Comparison of ENCODE assay signal across 17 mouse cellular contexts in the genomic region with DNA sequence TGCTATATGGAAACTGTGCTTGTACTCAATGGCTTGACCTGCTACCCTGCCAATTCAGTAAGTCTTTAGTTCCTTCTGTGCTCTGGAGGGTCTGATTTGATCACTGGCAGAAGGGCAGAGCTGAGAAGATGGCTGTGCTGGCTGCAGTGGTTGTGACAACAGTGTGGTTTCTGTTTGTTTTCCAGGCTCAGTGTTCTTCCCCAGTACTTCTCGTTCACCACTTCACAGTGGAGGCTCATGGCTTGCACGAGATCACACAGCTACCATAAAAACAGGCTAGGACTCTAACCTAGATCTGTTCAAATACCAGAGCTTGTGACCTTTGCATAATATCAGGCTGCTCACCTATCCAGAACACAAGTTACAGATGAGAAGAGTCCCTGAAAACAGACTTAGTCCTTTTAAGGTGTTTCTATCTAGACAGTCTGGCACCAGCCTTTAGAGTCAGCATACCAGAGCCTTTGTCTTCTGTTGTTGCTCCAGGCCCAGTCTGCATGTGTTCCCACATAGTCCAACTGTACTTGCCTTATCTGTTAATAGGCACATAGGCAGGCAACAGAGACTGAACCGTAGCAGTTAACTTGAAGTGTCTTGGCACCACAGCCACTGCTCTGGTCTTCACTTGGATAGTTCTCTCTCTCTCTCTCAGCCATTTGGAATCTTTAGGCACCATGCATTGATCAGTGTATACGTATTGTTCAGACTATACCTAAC.
DNase-seq lines count a peak whose midpoint lies in the region; ATAC-seq and TF ChIP-seq lines count a peak whose summit lies in the region.
"Had no signal": no experiment of that assay in that cellular context is flagged by ENCODE, and none has a peak within 500 bp of the region (broad histone marks: within the 10 kb centered on the region; RNA-seq: fewer than 3 reads in every experiment).

No protein-coding gene starts in this region.

- DNase-seq in heart, embryonic 10.5 days (ENCODE audit: low spot score) = no peak
- DNase-seq in heart, postnatal 25 days (ENCODE audit: low spot score) = no peak
- DNase-seq in lung, embryonic 14.5 days = no peak
- no peak for DNase-seq in lung, postnatal 14 days
- DNase-seq in embryonic facial prominence, embryonic 10.5 days (ENCODE audit: low spot score) = no peak
- DNase-seq in liver, postnatal 0 days = no peak
- DNase-seq in adrenal gland, postnatal 36 days = no peak
- DNase-seq: cerebellum, adult 11-12 months; gastrocnemius, postnatal 14 days; kidney, adult 2 months; kidney, postnatal 4 days; right cerebral cortex, adult 18-20 months; thymus, postnatal 36 days had no signal

- H3K27me3 ChIP-seq in heart, embryonic 10.5 days (ENCODE audit: insufficient read depth, poor library complexity, severe bottlenecking) = no peaks in the 10 kb centered on the region
- no peaks in the 10 kb centered on the region for H3K27me3 ChIP-seq in lung, embryonic 14.5 days (ENCODE audit: insufficient read depth, low read length)
- no peaks in the 10 kb centered on the region for H3K27me3 ChIP-seq in embryonic facial prominence, embryonic 10.5 days (replicated peaks; ENCODE audit: low read depth, poor library complexity, severe bottlenecking)
- H3K27me3 ChIP-seq in liver, postnatal 0 days (ENCODE audit: insufficient read depth, low read length) = no peaks in the 10 kb centered on the region
- H3K27me3 ChIP-seq in neural tube, embryonic 15.5 days (replicated peaks) = no peaks in the 10 kb centered on the region
- H3K27me3 ChIP-seq: hindbrain, embryonic 13.5 days; limb, embryonic 13.5 days; megakaryocyte, embryonic 14.5 days had no signal

- ATAC-seq in lung, embryonic 14.5 days (ENCODE audit: insufficient read depth) = no peak
- no peak for ATAC-seq in liver, postnatal 0 days
- ATAC-seq in neural tube, embryonic 15.5 days (ENCODE audit: low FRiP score) = no peak

- H3K27ac ChIP-seq in heart, embryonic 10.5 days = peak overlapping the region; percentile 85; the same call in 1 of the 2 replicates
- peak overlapping the region; percentile 67 for H3K27ac ChIP-seq in lung, embryonic 14.5 days (ENCODE audit: low read depth)
- H3K27ac ChIP-seq in embryonic facial prominence, embryonic 10.5 days (replicated peaks) = 0 out of 2 replicates have a peak overlapping the region, but pooled peaks have one; percentile 7
- H3K27ac ChIP-seq in liver, postnatal 0 days (ENCODE audit: low read depth) = peak overlapping the region; percentile 86
- H3K27ac ChIP-seq in neural tube, embryonic 15.5 days (replicated peaks) = no peak overlapping the region
- H3K27ac ChIP-seq: hindbrain, embryonic 13.5 days; limb, embryonic 13.5 days had no signal

- no peak overlapping the region for H3K4me3 ChIP-seq in heart, embryonic 10.5 days
- H3K4me3 ChIP-seq in lung, embryonic 14.5 days (ENCODE audit: low read depth, low read length) = no peak overlapping the region
- H3K4me3 ChIP-seq in embryonic facial prominence, embryonic 10.5 days = no peak overlapping the region
- no peak overlapping the region for H3K4me3 ChIP-seq in liver, postnatal 0 days (ENCODE audit: low read depth, low read length)
- no peak overlapping the region for H3K4me3 ChIP-seq in neural tube, embryonic 15.5 days (replicated peaks)
- H3K4me3 ChIP-seq: hindbrain, embryonic 13.5 days; limb, embryonic 13.5 days; megakaryocyte, embryonic 14.5 days had no signal

- peaks cover 43% of the 10 kb centered on the region for H3K36me3 ChIP-seq in heart, embryonic 10.5 days
- H3K36me3 ChIP-seq in lung, embryonic 14.5 days (ENCODE audit: insufficient read depth) = peaks cover 19% of the 10 kb centered on the region; the same call in 1 of the 2 replicates
- peaks cover 36% of the 10 kb centered on the region for H3K36me3 ChIP-seq in embryonic facial prominence, embryonic 10.5 days (replicated peaks)
- peaks cover 26% of the 10 kb centered on the region for H3K36me3 ChIP-seq in liver, postnatal 0 days (replicated peaks; ENCODE audit: insufficient read depth, low read length)
- peaks cover 27% of the 10 kb centered on the region for H3K36me3 ChIP-seq in neural tube, embryonic 15.5 days

- H3K9me3 ChIP-seq in heart, embryonic 10.5 days = no peaks in the 10 kb centered on the region
- H3K9me3 ChIP-seq in lung, embryonic 14.5 days (ENCODE audit: low read depth, low read length) = no peaks in the 10 kb centered on the region
- no peaks in the 10 kb centered on the region for H3K9me3 ChIP-seq in embryonic facial prominence, embryonic 10.5 days
- H3K9me3 ChIP-seq in liver, postnatal 0 days (ENCODE audit: low read length) = no peaks in the 10 kb centered on the region
- no peaks in the 10 kb centered on the region for H3K9me3 ChIP-seq in neural tube, embryonic 15.5 days (replicated peaks)
- H3K9me3 ChIP-seq: hindbrain, embryonic 13.5 days; limb, embryonic 13.5 days; megakaryocyte, embryonic 14.5 days had no signal

- intact Hi-C loops in heart, postnatal 25 days (cut with DNase I) = no loop called here

- TF ChIP-seq EP300 in liver, postnatal 0 days (IDR thresholded peaks at IDR 0.05; ENCODE audit: low read depth) = peak; percentile 45; the same call in 1 of the 2 replicates

- 75% methylated on average over 4 of the region's 4 CpGs for WGBS in heart, embryonic 10.5 days
- WGBS in lung, embryonic 14.5 days = 71% methylated on average over 4 of the region's 4 CpGs
- WGBS in embryonic facial prominence, embryonic 10.5 days = 90% methylated on average over 4 of the region's 4 CpGs
- WGBS in liver, postnatal 0 days (ENCODE audit: insufficient replicate concordance) = 54% methylated on average over 4 of the region's 4 CpGs
- whole genome bisulfite sequencing in neural tube, embryonic 15.5 days = 94% methylated on average over 4 of the region's 4 CpGs

- H3K4me1 ChIP-seq in heart, embryonic 10.5 days = peaks cover 29% of the 10 kb centered on the region
- H3K4me1 ChIP-seq in lung, embryonic 14.5 days (ENCODE audit: insufficient read depth) = no peaks in the 10 kb centered on the region
- H3K4me1 ChIP-seq in embryonic facial prominence, embryonic 10.5 days = no peaks in the 10 kb centered on the region
- H3K4me1 ChIP-seq in liver, postnatal 0 days (ENCODE audit: insufficient read depth) = peaks cover 38% of the 10 kb centered on the region
- no peaks in the 10 kb centered on the region for H3K4me1 ChIP-seq in neural tube, embryonic 15.5 days
- H3K4me1 ChIP-seq: hindbrain, embryonic 13.5 days; limb, embryonic 13.5 days had no signal

- H3K4me2 ChIP-seq in lung, embryonic 14.5 days = no peak overlapping the region
- no peak overlapping the region for H3K4me2 ChIP-seq in liver, postnatal 0 days (ENCODE audit: low read depth, low read length)
- no peak overlapping the region for H3K4me2 ChIP-seq in neural tube, embryonic 15.5 days
- H3K4me2 ChIP-seq: hindbrain, embryonic 13.5 days; limb, embryonic 13.5 days had no signal

- H3K9ac ChIP-seq in lung, embryonic 14.5 days = no peak overlapping the region
- H3K9ac ChIP-seq in liver, postnatal 0 days (replicated peaks) = peak overlapping the region; percentile 8; the same call in 1 of the 2 replicates
- no peak overlapping the region for H3K9ac ChIP-seq in neural tube, embryonic 15.5 days (replicated peaks)
- H3K9ac ChIP-seq: hindbrain, embryonic 13.5 days; limb, embryonic 13.5 days had no signal

- TF ChIP-seq CTCF in lung, embryonic 14.5 days (IDR thresholded peaks at IDR 0.05; ENCODE audit: low read depth) = no peak
- TF ChIP-seq CTCF in liver, postnatal 0 days (IDR thresholded peaks at IDR 0.05; ENCODE audit: low read depth) = no peak
